Mouse (Mus musculus) olfactory bulb, adult 2 months (tissue): ENCODE measurements around the gene Elovl2. TPM values are rescaled to one million over a fixed set of nuclear protein-coding genes. Genes with fewer than 3 reads are reported as not detected.
A peak's percentile ranks its signal among the peaks of the same experiment; 100 is the strongest.

Experiments
- H3K27ac ChIP-seq: fragments of 200-500 bp; 2 replicates; pipeline ENCODE4 v1.5.1; 2012; ENCODE audit warnings: low read depth, low read length; ENCODE audit not compliant: insufficient read depth
- H3K4me1 ChIP-seq: fragments of 200-500 bp; 2 replicates; pipeline ENCODE4 v1.6.1; 2012; ENCODE audit warnings: low read length; ENCODE audit not compliant: control insufficient read depth, insufficient read depth
- H3K4me3 ChIP-seq: fragments of 200-500 bp; 2 replicates; pipeline ENCODE4 v1.5.1; 2012; ENCODE audit warnings: mild to moderate bottlenecking, low read depth, low read length, moderate library complexity; ENCODE audit not compliant: insufficient read depth
- CTCF ChIP-seq: fragments of 200-500 bp; IDR thresholded peaks from 2 replicates; pipeline ENCODE4 v1.5.1; 2012; ENCODE audit warnings: low read depth, mild to moderate bottlenecking, low read length, moderate library complexity; ENCODE audit not compliant: insufficient read depth
- POLR2A ChIP-seq: fragments of 200-500 bp; IDR thresholded peaks from 2 replicates; pipeline ENCODE4 v1.6.1; 2012; ENCODE audit warnings: mild to moderate bottlenecking, low read depth, low read length, moderate library complexity; ENCODE audit not compliant: insufficient read depth
- WGBS: fragments of 180-500 bp; shearing (Covaris S2); methylation state at CpG from one replicate; pipeline ENCODE4 v1.1.7; 2018; 5-methylcytosine and 5-hydroxymethylcytosine counted together
- polyA plus RNA-seq: library from polyadenylated mRNA; stranded (reverse); fragments of >200 nt; gene quantifications from 2 replicates; pipeline ENCODE4 v1.2.4, GENCODE M21; 2012; ENCODE audit warnings: low replicate concordance; ENCODE audit not compliant: missing spikeins, insufficient read depth, insufficient read length

Elovl2 gene
- polyA plus RNA-seq, 1 experiment: not detected

- H3K4me3 ChIP-seq: no peak overlapping the region
- H3K4me1 ChIP-seq: peaks cover 11% of the 10 kb centered on the region
- TF ChIP-seq POLR2A: no peak
- no peak for TF ChIP-seq CTCF
- WGBS: 82% methylated on average over 13 of the region's 13 CpGs
- H3K27ac ChIP-seq: no peak overlapping the region
Measured at GRCm38 (mm10) chr13:41235845-41236741, 15.9 kb upstream of the Elovl2 start.

DNA sequence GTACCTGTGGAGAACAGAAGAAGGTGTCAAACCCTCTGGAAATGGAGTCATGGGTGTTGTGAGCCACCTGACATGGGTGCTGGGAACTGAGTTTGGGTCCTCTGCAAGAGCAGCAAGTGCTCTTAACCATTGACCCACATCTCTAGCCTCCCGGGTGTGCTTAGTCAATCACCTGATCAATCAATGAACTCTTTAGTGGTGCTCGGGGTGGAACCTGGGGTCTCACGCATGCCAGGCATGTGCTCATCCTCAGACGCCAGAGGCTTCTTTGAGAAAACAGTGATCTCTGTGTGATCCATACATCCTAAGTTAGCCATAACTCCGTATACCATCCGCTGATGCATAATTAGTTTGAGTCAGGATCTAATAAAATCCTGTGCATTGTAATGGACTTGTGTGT is 15.0 kb upstream of the Elovl2 start:
- Histone ChIP-seq H3K4me1 (peaks cover 11% of the 10 kb centered on the region), H3K4me3 (no peak overlapping the region), H3K27ac (no peak overlapping the region)
- 92% methylated on average over 6 of the region's 6 CpGs for WGBS
- no peak for TF ChIP-seq POLR2A
- no peak for TF ChIP-seq CTCF

DNA sequence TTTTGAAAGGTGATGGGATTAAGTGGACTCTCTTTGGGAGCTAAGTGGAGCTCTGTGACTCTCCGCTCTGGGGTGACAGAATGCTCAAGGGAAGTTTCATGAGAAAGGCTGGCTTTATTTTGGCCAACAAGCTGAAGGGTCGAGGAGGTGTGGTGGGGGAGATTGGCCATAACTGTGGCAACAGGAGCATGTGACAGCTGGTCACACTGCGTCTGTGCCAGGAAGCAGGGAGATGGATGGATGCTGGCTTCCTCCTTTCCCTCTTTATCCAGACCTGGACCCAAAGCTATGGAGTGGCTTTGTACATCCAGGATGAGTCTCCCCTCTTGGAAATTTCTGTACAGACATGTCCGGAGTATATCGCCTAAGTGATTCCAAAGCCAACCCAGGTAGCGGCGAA is 13.0 kb upstream of the Elovl2 start:
- H3K27ac ChIP-seq: no peak overlapping the region
- WGBS: 89% methylated on average over 7 of the region's 7 CpGs
- TF ChIP-seq CTCF: no peak
- TF ChIP-seq POLR2A: no peak
- peaks cover 11% of the 10 kb centered on the region for H3K4me1 ChIP-seq
- no peak overlapping the region for H3K4me3 ChIP-seq

- TF ChIP-seq CTCF: no peak
- no peak for TF ChIP-seq POLR2A
- 92% methylated on average over 15 of the region's 15 CpGs for WGBS
- H3K4me1 ChIP-seq: peaks cover 11% of the 10 kb centered on the region
- no peak overlapping the region for H3K27ac ChIP-seq
- H3K4me3 ChIP-seq: no peak overlapping the region
Measured at GRCm38 (mm10) chr13:41232209-41232608, 12.0 kb upstream of the Elovl2 start.

DNA sequence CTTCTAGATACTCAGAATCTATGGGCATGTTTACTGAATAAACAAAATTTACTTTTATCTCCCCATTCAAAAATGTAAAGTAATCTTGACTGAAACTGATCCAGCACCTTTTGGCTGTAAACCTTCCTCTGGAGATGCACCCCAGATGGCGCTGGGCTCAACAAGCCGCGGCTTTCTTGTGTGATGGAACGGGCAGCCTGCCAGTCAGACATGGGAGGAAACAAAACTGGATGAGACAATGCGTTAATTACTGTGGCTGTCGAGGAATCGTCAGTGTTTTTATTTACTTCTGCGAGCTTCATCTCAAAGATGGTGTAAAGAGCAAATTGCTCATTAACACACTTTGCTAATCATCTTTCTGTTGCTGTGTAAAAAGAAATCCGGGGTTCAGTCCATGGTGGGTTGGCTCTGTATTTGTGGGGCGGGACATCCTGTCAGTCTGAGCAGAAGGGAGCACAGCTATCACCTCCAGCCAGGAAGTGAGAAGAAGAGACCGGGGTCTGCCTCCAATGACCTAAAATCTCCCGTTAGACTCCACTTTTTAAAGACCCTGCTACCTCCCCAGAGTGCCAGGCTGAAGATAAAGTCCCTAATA is 11.3 kb upstream of the Elovl2 start:
- H3K4me3 ChIP-seq: no peak overlapping the region
- H3K27ac ChIP-seq: no peak overlapping the region; the same call in 1 of the 2 replicates
- 15% methylated on average over 12 of the region's 12 CpGs for WGBS
- no peak for TF ChIP-seq CTCF
- no peak for TF ChIP-seq POLR2A
- peaks cover 11% of the 10 kb centered on the region for H3K4me1 ChIP-seq

DNA sequence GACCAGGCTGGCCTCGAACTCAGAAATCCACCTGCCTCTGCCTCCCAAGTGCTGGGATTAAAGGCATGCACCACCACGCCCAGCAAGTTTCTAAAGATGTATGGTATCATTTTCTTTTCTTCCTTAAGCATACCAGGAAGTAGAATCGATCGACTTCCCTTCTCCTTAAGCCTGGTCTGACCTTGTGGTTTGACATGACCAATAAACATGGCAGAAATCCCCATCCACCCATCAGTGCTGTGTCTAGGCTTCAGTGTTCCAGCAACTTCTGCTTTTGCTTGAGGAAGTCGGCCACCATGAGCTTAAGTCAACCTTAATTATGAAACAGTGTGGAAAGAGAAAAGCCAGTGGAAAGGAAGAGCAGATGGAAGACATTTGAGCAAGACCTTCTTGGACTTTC is 10.1 kb upstream of the Elovl2 start:
- 92% methylated on average over 5 of the region's 5 CpGs for WGBS
- TF ChIP-seq POLR2A (no peak), CTCF (no peak)
- no peak overlapping the region for H3K27ac ChIP-seq
- H3K4me3 ChIP-seq: no peak overlapping the region
- H3K4me1 ChIP-seq: peaks cover 11% of the 10 kb centered on the region

DNA sequence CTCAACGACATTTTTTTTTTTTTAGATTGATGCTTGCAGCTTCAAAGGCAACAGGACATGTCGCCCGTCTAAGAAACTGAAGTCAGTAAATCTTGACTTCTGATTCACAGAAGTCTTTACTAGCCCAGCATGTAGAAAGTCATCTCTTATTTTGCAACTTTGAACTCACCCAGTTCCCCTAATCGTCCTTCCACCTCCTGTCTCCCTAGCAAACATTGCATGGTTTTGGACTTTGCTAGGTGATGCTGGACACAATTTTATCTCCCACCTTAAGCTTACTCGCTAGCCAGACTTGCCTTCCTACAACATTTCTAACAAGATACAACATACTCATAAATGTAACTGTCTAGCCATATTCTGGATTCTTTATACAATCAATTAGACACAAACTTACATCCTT is 7.9 kb upstream of the Elovl2 start:
- TF ChIP-seq CTCF (no peak), POLR2A (no peak)
- H3K4me1 ChIP-seq: peaks cover 11% of the 10 kb centered on the region
- 94% methylated on average over 5 of the region's 5 CpGs for WGBS
- no peak overlapping the region for H3K4me3 ChIP-seq
- no peak overlapping the region for H3K27ac ChIP-seq

DNA sequence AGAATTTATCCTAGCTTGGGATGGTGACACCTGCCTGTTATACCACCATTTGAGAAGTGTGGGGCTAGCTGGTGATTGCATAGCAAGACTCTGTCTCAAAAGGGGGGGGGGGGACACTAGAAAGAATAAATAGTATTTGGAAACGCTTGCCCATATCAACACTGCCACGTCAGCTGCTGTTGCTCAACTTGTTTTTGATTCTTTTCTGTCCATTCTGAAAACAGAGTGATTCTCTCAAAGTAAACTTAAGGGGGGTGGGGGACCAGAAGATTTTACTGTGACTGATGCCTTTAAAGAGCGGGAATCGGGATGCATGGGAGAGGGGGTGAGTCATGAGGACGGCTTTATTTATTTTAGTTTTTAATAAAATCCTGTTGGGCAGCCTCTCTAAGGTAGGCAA is 6.3 kb upstream of the Elovl2 start:
- Histone ChIP-seq H3K27ac (no peak overlapping the region), H3K4me3 (no peak overlapping the region), H3K4me1 (peaks cover 2% of the 10 kb centered on the region)
- TF ChIP-seq CTCF (no peak), POLR2A (no peak)
- 85% methylated on average over 5 of the region's 5 CpGs for WGBS

DNA sequence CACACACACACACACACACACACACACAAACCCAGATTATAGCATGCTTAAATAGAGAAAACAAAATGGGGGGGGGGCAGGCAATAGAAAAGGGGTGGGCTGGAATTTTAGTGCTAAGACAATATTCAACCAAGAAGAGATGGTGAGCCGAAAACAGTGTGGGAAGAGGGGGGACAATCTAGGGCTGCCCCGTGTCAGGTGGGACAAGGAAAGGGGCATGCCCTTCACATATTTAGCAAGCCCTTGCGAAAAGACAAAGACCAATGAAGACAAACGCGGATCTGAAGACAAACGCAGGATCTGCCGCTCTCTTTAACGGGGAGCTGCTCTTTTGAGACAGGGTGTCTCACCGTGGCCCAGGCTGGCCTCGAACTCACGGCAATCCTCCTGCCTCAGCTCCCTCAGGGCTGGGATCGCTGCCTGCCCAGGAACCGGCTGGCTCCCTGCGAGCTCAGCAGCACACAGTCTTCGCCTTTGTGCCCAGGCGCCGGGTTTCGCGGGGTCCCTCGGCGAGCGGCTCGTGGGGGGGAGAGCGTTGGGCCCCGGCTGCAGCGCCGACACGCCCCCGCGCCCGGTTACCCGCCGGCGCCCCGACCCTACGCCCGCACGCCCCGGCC is 410 bp downstream of the Elovl2 start:
- WGBS: 1% methylated on average over 39 of the region's 39 CpGs
- Histone ChIP-seq H3K4me3 (peak overlapping the region; percentile 87), H3K27ac (no peak overlapping the region), H3K4me1 (peaks cover 4% of the 10 kb centered on the region; the same call in 1 of the 2 replicates)
- TF ChIP-seq CTCF (no peak), POLR2A (no peak)
